Mouse (Mus musculus) cerebellum, adult 2 months (tissue): ENCODE results near the gene Vangl1. TPM values are rescaled to one million over a fixed set of nuclear protein-coding genes. Genes with fewer than 3 reads are reported as not detected.

Experiments
- DNase-seq, 2 experiments: peaks; one replicate each; pipeline ENCODE4 v3.0.0; 2021
- H3K27ac ChIP-seq: fragments of 200-500 bp; 2 replicates; pipeline ENCODE4 v1.5.1; 2012; ENCODE audit warnings: low read length, control low read depth, inconsistent platforms; ENCODE audit not compliant: insufficient read depth
- H3K27me3 ChIP-seq: fragments of 200-500 bp; 2 replicates; pipeline ENCODE4 v1.6.1; 2012; ENCODE audit warnings: inconsistent platforms, mild to moderate bottlenecking, low read length, moderate library complexity; ENCODE audit not compliant: control insufficient read depth, insufficient read depth
- H3K4me1 ChIP-seq: fragments of 200-500 bp; 2 replicates; pipeline ENCODE4 v1.6.1; 2011; ENCODE audit warnings: low read length; ENCODE audit not compliant: control insufficient read depth, insufficient read depth
- H3K4me3 ChIP-seq: fragments of 200-500 bp; replicated peaks from 2 replicates; pipeline ENCODE3; 2011; ENCODE audit warnings: mild to moderate bottlenecking, low read depth, low read length, control low read depth; ENCODE audit not compliant: insufficient read depth
- CTCF ChIP-seq: fragments of 200-500 bp; IDR thresholded peaks from 2 replicates; pipeline ENCODE4 v1.5.1; 2011; ENCODE audit warnings: low read depth, mild to moderate bottlenecking, control low read depth, low read length, moderate library complexity, borderline replicate concordance; ENCODE audit not compliant: insufficient read depth
- POLR2A ChIP-seq: fragments of 200-500 bp; IDR thresholded peaks from 2 replicates; pipeline ENCODE4 v1.6.1; 2011; ENCODE audit warnings: low read length, control low read depth, borderline replicate concordance; ENCODE audit not compliant: insufficient read depth
- WGBS: fragments of 180-500 bp; shearing (Covaris S2); methylation state at CpG from one replicate; pipeline ENCODE4 v1.1.7; 2018; 5-methylcytosine and 5-hydroxymethylcytosine counted together
- polyA plus RNA-seq: library from polyadenylated mRNA; depleted of rRNA; stranded (reverse); fragments of >200 nt; gene quantifications from 2 replicates; pipeline ENCODE4 v1.2.3, GENCODE M21; 2012

The Vangl1 gene
- polyA plus RNA-seq, 1 experiment = 6.8 TPM

- no peak overlapping the region for H3K27ac ChIP-seq
- no peaks in the 10 kb centered on the region for H3K4me1 ChIP-seq
- no peak for DNase-seq
- TF ChIP-seq CTCF (no peak), POLR2A (no peak)
- no peak overlapping the region for H3K4me3 ChIP-seq
- 71% methylated on average over 9 of the region's 9 CpGs for WGBS
- H3K27me3 ChIP-seq = no peaks in the 10 kb centered on the region
Observed at GRCm38 (mm10) chr3:102231418-102232134, 27.1 kb upstream of the Vangl1 start.

- H3K4me1 ChIP-seq = no peaks in the 10 kb centered on the region
- H3K27ac ChIP-seq = no peak overlapping the region
- no peaks in the 10 kb centered on the region for H3K27me3 ChIP-seq
- no peak for TF ChIP-seq POLR2A
- TF ChIP-seq CTCF = no peak
- no peak for DNase-seq
- WGBS = 93% methylated on average over 8 of the region's 8 CpGs
- no peak overlapping the region for H3K4me3 ChIP-seq
Observed at GRCm38 (mm10) chr3:102222756-102223155, 18.3 kb upstream of the Vangl1 start.

- no peak for DNase-seq
- Histone ChIP-seq H3K27me3 (no peaks in the 10 kb centered on the region), H3K4me3 (no peak overlapping the region), H3K4me1 (no peaks in the 10 kb centered on the region), H3K27ac (no peak overlapping the region)
- 89% methylated on average over 2 of the region's 2 CpGs for WGBS
- TF ChIP-seq POLR2A (no peak), CTCF (no peak)
Observed at GRCm38 (mm10) chr3:102218301-102218700, 13.8 kb upstream of the Vangl1 start.

- Histone ChIP-seq H3K4me3 (no peak overlapping the region), H3K27me3 (no peaks in the 10 kb centered on the region), H3K27ac (no peak overlapping the region), H3K4me1 (no peaks in the 10 kb centered on the region)
- no peak for DNase-seq
- TF ChIP-seq POLR2A = no peak
- TF ChIP-seq CTCF = no peak
- 94% methylated on average over 4 of the region's 4 CpGs for WGBS
Observed at GRCm38 (mm10) chr3:102214736-102215135, 10.2 kb upstream of the Vangl1 start.

GRCm38 (mm10) chr3:102214299-102214698 is 9.8 kb upstream of the Vangl1 start:
- no peak for DNase-seq
- Histone ChIP-seq H3K4me1 (no peaks in the 10 kb centered on the region), H3K4me3 (no peak overlapping the region), H3K27ac (no peak overlapping the region), H3K27me3 (no peaks in the 10 kb centered on the region)
- WGBS = 70% methylated on average over 4 of the region's 4 CpGs
- TF ChIP-seq CTCF (no peak), POLR2A (no peak)

- Histone ChIP-seq H3K27me3 (no peaks in the 10 kb centered on the region), H3K4me1 (no peaks in the 10 kb centered on the region), H3K27ac (no peak overlapping the region), H3K4me3 (no peak overlapping the region)
- TF ChIP-seq CTCF (no peak), POLR2A (no peak)
- no peak for DNase-seq
- 65% methylated on average over 6 of the region's 6 CpGs for WGBS
Observed at GRCm38 (mm10) chr3:102212896-102213295, 8.4 kb upstream of the Vangl1 start.

- no peak for TF ChIP-seq POLR2A
- no peak for TF ChIP-seq CTCF
- 82% methylated on average over 15 of the region's 15 CpGs for WGBS
- Histone ChIP-seq H3K4me1 (no peaks in the 10 kb centered on the region), H3K27ac (no peak overlapping the region), H3K4me3 (no peak overlapping the region), H3K27me3 (no peaks in the 10 kb centered on the region)
- no peak for DNase-seq
Observed at GRCm38 (mm10) chr3:102212336-102212735, 7.8 kb upstream of the Vangl1 start.

- TF ChIP-seq CTCF (no peak), POLR2A (no peak)
Observed at GRCm38 (mm10) chr3:102211340-102211739, 6.8 kb upstream of the Vangl1 start.

GRCm38 (mm10) chr3:102210775-102211174 is 6.3 kb upstream of the Vangl1 start:
- Histone ChIP-seq H3K27ac (no peak overlapping the region), H3K4me3 (no peak overlapping the region), H3K27me3 (no peaks in the 10 kb centered on the region; the same call in 1 of the 2 replicates), H3K4me1 (no peaks in the 10 kb centered on the region)
- no peak for DNase-seq
- WGBS = 65% methylated on average over 3 of the region's 3 CpGs
- peak; percentile 44; the same call in 1 of the 2 replicates for TF ChIP-seq CTCF
- TF ChIP-seq POLR2A = no peak

More at GRCm38 (mm10) chr3:102211340-102211739, 6.8 kb upstream of the Vangl1 start:
- Histone ChIP-seq H3K4me1 (no peaks in the 10 kb centered on the region), H3K27me3 (no peaks in the 10 kb centered on the region; the same call in 1 of the 2 replicates), H3K4me3 (no peak overlapping the region), H3K27ac (no peak overlapping the region)
- DNase-seq = no peak
- 97% methylated on average over 2 of the region's 2 CpGs for WGBS
